Mouse (Mus musculus): ENCODE results near the gene Nfkb2.

- TF ChIP-seq TAL1 (IDR thresholded peaks at IDR 0.05; ENCODE audit: low read length), result no peak
- no peak for TF ChIP-seq GATA1 (IDR thresholded peaks at IDR 0.05; ENCODE audit: low read length)
These were observed 20.8 kb downstream of the Nfkb2 start for GRCm38 (mm10) chr19:46324918-46325317.

Measured in erythroblast, embryonic 14.5 days (primary cell).